ENCODE assay signal across 15 mouse cellular contexts in the genomic region with DNA sequence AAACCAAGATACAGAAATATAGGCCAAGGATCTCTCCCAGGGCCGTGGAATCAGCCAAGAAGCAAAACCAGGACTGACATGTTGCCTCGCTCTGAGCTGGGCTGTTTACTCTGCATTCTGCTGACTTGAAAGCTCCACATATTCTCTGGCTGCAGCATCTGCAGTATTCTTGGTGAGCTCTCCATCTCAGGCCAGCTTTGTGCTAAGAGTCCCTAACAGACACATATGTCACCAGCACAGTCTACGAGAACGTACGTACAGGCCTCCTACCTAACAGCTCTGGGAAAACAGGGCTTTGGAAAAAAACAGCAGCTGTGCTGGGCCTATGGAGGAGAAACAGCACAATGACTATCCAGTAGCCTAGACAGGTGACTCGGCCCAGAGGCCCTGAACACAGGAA.
DNase-seq lines count a peak whose midpoint lies in the region; ATAC-seq and TF ChIP-seq lines count a peak whose summit lies in the region.
"Had no signal": no experiment of that assay in that cellular context is flagged by ENCODE, and none has a peak within 500 bp of the region (broad histone marks: within the 10 kb centered on the region; RNA-seq: fewer than 3 reads in every experiment).

No protein-coding gene starts in this region.

- ATAC-seq in cerebellum, adult (ENCODE audit: insufficient number of reproducible peaks, low FRiP score, low TSS enrichment), result peak; percentile 38; the same call in 1 of the 2 replicates
- ATAC-seq in midbrain, postnatal 0 days (ENCODE audit: low FRiP score), result no peak
- ATAC-seq in midbrain, embryonic 13.5 days, result no peak
- no peak; the same call in 1 of the 2 replicates for ATAC-seq in forebrain, embryonic 15.5 days (replicated peaks)
- ATAC-seq: liver, postnatal 0 days had no signal

- no peaks in the 10 kb centered on the region for H3K4me1 ChIP-seq in midbrain, postnatal 0 days (ENCODE audit: insufficient read depth, low read length)
- H3K4me1 ChIP-seq in midbrain, embryonic 13.5 days (replicated peaks), result no peaks in the 10 kb centered on the region
- H3K4me1 ChIP-seq in forebrain, embryonic 15.5 days, result no peaks in the 10 kb centered on the region
- H3K4me1 ChIP-seq: embryonic facial prominence, embryonic 12.5 days; forebrain, embryonic 13.5 days; heart, embryonic 10.5 days had no signal

- DNase-seq in cerebellum, postnatal 4 days (ENCODE audit: low spot score in 2 of 2), result no peak
- peak; percentile 10 for DNase-seq in midbrain, postnatal 0 days (ENCODE audit: low spot score)
- DNase-seq in layer of hippocampus, adult 9-10 months (ENCODE audit: low spot score), result peak; percentile 25
- peak; percentile 11 to 37 for DNase-seq in right cerebral cortex, postnatal 36 days (ENCODE audit: low spot score in 2 of 2)
- no peak for DNase-seq in urinary bladder, postnatal 25 days (ENCODE audit: low spot score)
- DNase-seq: kidney, postnatal 10 days; liver, postnatal 0 days; thymus, postnatal 14 days had no signal

- no peak overlapping the region for H3K4me3 ChIP-seq in midbrain, postnatal 0 days (ENCODE audit: low read depth, low read length)
- H3K4me3 ChIP-seq in midbrain, embryonic 13.5 days (replicated peaks), result no peak overlapping the region
- H3K4me3 ChIP-seq in forebrain, embryonic 15.5 days, result no peak overlapping the region
- H3K4me3 ChIP-seq: embryonic facial prominence, embryonic 12.5 days; forebrain, embryonic 13.5 days; heart, embryonic 10.5 days; myocyte had no signal

- no peak overlapping the region; the same call in 1 of the 2 replicates for H3K27ac ChIP-seq in midbrain, postnatal 0 days (ENCODE audit: low read depth, low read length)
- no peak overlapping the region for H3K27ac ChIP-seq in midbrain, embryonic 13.5 days
- H3K27ac ChIP-seq in forebrain, embryonic 15.5 days (replicated peaks), result no peak overlapping the region
- H3K27ac ChIP-seq: embryonic facial prominence, embryonic 12.5 days; forebrain, embryonic 13.5 days; heart, embryonic 10.5 days had no signal

- H3K36me3 ChIP-seq in midbrain, postnatal 0 days (ENCODE audit: insufficient read depth, low read length), result no peaks in the 10 kb centered on the region
- H3K36me3 ChIP-seq in midbrain, embryonic 13.5 days, result no peaks in the 10 kb centered on the region
- H3K36me3 ChIP-seq in forebrain, embryonic 15.5 days, result no peaks in the 10 kb centered on the region
- H3K36me3 ChIP-seq: embryonic facial prominence, embryonic 12.5 days; heart, embryonic 10.5 days had no signal

- TF ChIP-seq CTCF in midbrain, postnatal 0 days (IDR thresholded peaks at IDR 0.05), result no peak

- H3K27me3 ChIP-seq in midbrain, postnatal 0 days (ENCODE audit: insufficient read depth, low read length), result no peaks in the 10 kb centered on the region
- no peaks in the 10 kb centered on the region for H3K27me3 ChIP-seq in midbrain, embryonic 13.5 days
- H3K27me3 ChIP-seq in forebrain, embryonic 15.5 days, result no peaks in the 10 kb centered on the region
- H3K27me3 ChIP-seq: embryonic facial prominence, embryonic 12.5 days; forebrain, embryonic 13.5 days had no signal

- no peak overlapping the region for H3K9ac ChIP-seq in midbrain, postnatal 0 days (replicated peaks; ENCODE audit: low read length, poor library complexity, severe bottlenecking)
- no peak overlapping the region for H3K9ac ChIP-seq in midbrain, embryonic 13.5 days (replicated peaks)
- no peak overlapping the region for H3K9ac ChIP-seq in forebrain, embryonic 15.5 days (replicated peaks)
- H3K9ac ChIP-seq: embryonic facial prominence, embryonic 12.5 days; forebrain, embryonic 13.5 days; liver, postnatal 0 days had no signal

- H3K9me3 ChIP-seq in midbrain, postnatal 0 days (ENCODE audit: low read length), result no peaks in the 10 kb centered on the region
- H3K9me3 ChIP-seq in midbrain, embryonic 13.5 days, result no peaks in the 10 kb centered on the region
- no peaks in the 10 kb centered on the region for H3K9me3 ChIP-seq in forebrain, embryonic 15.5 days
- H3K9me3 ChIP-seq: embryonic facial prominence, embryonic 12.5 days; forebrain, embryonic 13.5 days; heart, embryonic 10.5 days had no signal

- WGBS in midbrain, postnatal 0 days, result 84% methylated on average over 6 of the region's 6 CpGs
- whole genome bisulfite sequencing in midbrain, embryonic 13.5 days, result 82% methylated on average over 6 of the region's 6 CpGs
- 70% methylated on average over 6 of the region's 6 CpGs for WGBS in forebrain, embryonic 15.5 days

- H3K4me2 ChIP-seq in midbrain, postnatal 0 days (ENCODE audit: low read depth, low read length, poor library complexity, severe bottlenecking), result no peak overlapping the region
- no peak overlapping the region for H3K4me2 ChIP-seq in midbrain, embryonic 13.5 days (replicated peaks)
- H3K4me2 ChIP-seq in forebrain, embryonic 15.5 days (replicated peaks), result no peak overlapping the region
- H3K4me2 ChIP-seq: embryonic facial prominence, embryonic 12.5 days; forebrain, embryonic 13.5 days had no signal

Comparison
In these comparisons a context has a peak if more than half of its experiments do, and no peak if none do; other contexts are left out.
1. DNase-seq: peak in midbrain, postnatal 0 days (single experiment), layer of hippocampus, adult 9-10 months (single experiment) and right cerebral cortex, postnatal 36 days (2 of 2); none in cerebellum, postnatal 4 days (0 of 2) and urinary bladder, postnatal 25 days (single experiment).